Mouse (Mus musculus) intestine, postnatal 0 days (tissue): ENCODE measurements around the gene Rassf7. TPM values are rescaled to one million over a fixed set of nuclear protein-coding genes. Genes with fewer than 3 reads are reported as not detected.

Source experiments
- ATAC-seq: fragments of 200-750 bp; cut with Nextera tagmentation; 2 replicates; pipeline ENCODE4 v1.8.0; 2017; ENCODE audit warnings: mild to moderate bottlenecking, moderate TSS enrichment, moderate library complexity
- H3K27ac ChIP-seq: fragments of 300-500 bp; sonication (generic); 2 replicates; pipeline ENCODE4 v1.5.1; 2014; ENCODE audit warnings: mild to moderate bottlenecking, low read depth, low read length, moderate library complexity
- H3K27me3 ChIP-seq: fragments of 300-500 bp; sonication (generic); replicated peaks from 2 replicates; pipeline ENCODE4 v1.6.1; 2014; ENCODE audit warnings: low read length, mixed read lengths; ENCODE audit not compliant: control insufficient read depth, insufficient read depth
- H3K36me3 ChIP-seq: fragments of 300-500 bp; sonication (generic); 2 replicates; pipeline ENCODE4 v1.6.1; 2014; ENCODE audit warnings: mild to moderate bottlenecking, moderate library complexity; ENCODE audit not compliant: control insufficient read depth, insufficient read depth
- H3K4me1 ChIP-seq: fragments of 300-500 bp; sonication (generic); replicated peaks from 2 replicates; pipeline ENCODE4 v1.6.1; 2014; ENCODE audit warnings: antibody characterized with exemption, low read length, mixed read lengths; ENCODE audit not compliant: control insufficient read depth, insufficient read depth
- H3K4me2 ChIP-seq: fragments of 300-500 bp; sonication (generic); replicated peaks from 2 replicates; pipeline ENCODE4 v1.6.1; 2014; ENCODE audit warnings: low read depth, mild to moderate bottlenecking, moderate library complexity
- H3K4me3 ChIP-seq: fragments of 300-500 bp; sonication (generic); 2 replicates; pipeline ENCODE4 v1.5.1; 2014; ENCODE audit warnings: low read depth, low read length
- H3K9ac ChIP-seq: fragments of 300-500 bp; sonication (generic); 2 replicates; pipeline ENCODE4 v1.6.1; 2014; ENCODE audit warnings: mild to moderate bottlenecking, low read depth, low read length
- H3K9me3 ChIP-seq: fragments of 300-500 bp; sonication (generic); 2 replicates; pipeline ENCODE4 v1.6.1; 2016; ENCODE audit warnings: mixed run types; ENCODE audit not compliant: control insufficient read depth
- CTCF ChIP-seq: sonication (generic); IDR thresholded peaks from 2 replicates; pipeline ENCODE4 v1.5.1; 2016; ENCODE audit warnings: low read depth, mild to moderate bottlenecking, control low read depth, antibody characterized with exemption, moderate library complexity
- WGBS: fragments of 180-500 bp; shearing (Covaris S2); extraction: QIAGEN DNeasy Blood & Tissue Kit; methylation state at CpG from one replicate; pipeline ENCODE4 v1.1.7; 2014; 5-methylcytosine and 5-hydroxymethylcytosine counted together
- polyA plus RNA-seq: library from polyadenylated mRNA; unstranded; fragments of >200 nt; fragmentation: Nextera tagmentation; extraction: Ambion mirVana; gene quantifications from 2 replicates; pipeline ENCODE4 v1.2.1, GENCODE M21; 2015

Rassf7 gene
- polyA plus RNA-seq, 1 experiment from 2014 or later = 47.6 TPM

- no peaks in the 10 kb centered on the region for H3K9me3 ChIP-seq
- peaks cover 12% of the 10 kb centered on the region; the same call in 1 of the 2 replicates for H3K36me3 ChIP-seq
- H3K4me3 ChIP-seq = no peak overlapping the region
- H3K9ac ChIP-seq = no peak overlapping the region
- H3K27me3 ChIP-seq = no peaks in the 10 kb centered on the region
- H3K27ac ChIP-seq = no peak overlapping the region
- peaks cover 26% of the 10 kb centered on the region for H3K4me1 ChIP-seq
- no peak for TF ChIP-seq CTCF
- WGBS = 47% methylated on average over 3 of the region's 3 CpGs
- ATAC-seq = no peak
- H3K4me2 ChIP-seq = peak overlapping the region; percentile 95
Measured at GRCm38 (mm10) chr7:141218141-141218540, 2.5 kb downstream of the Rassf7 start.

GRCm38 (mm10) chr7:141218557-141219133 is 3.0 kb downstream of the Rassf7 start:
- peaks cover 25% of the 10 kb centered on the region for H3K4me1 ChIP-seq
- 63% methylated on average over 5 of the region's 5 CpGs for WGBS
- H3K4me2 ChIP-seq = peak overlapping the region; percentile 95
- no peaks in the 10 kb centered on the region for H3K9me3 ChIP-seq
- no peak overlapping the region for H3K9ac ChIP-seq
- no peak overlapping the region for H3K4me3 ChIP-seq
- peaks cover 12% of the 10 kb centered on the region; the same call in 1 of the 2 replicates for H3K36me3 ChIP-seq
- no peak overlapping the region for H3K27ac ChIP-seq
- ATAC-seq = no peak
- H3K27me3 ChIP-seq = no peaks in the 10 kb centered on the region
- TF ChIP-seq CTCF = no peak

- Histone ChIP-seq H3K27me3 (no peaks in the 10 kb centered on the region), H3K9ac (0 out of 2 replicates have a peak overlapping the region, but pooled peaks have one; percentile 18), H3K27ac (peak overlapping the region; percentile 35; the same call in 1 of the 2 replicates), H3K9me3 (no peaks in the 10 kb centered on the region), H3K4me2 (no peak overlapping the region), H3K36me3 (peaks cover 12% of the 10 kb centered on the region; the same call in 1 of the 2 replicates), H3K4me1 (peaks cover 25% of the 10 kb centered on the region), H3K4me3 (no peak overlapping the region)
- no peak for ATAC-seq
- 37% methylated on average over 1 of the region's 1 CpGs for WGBS
- TF ChIP-seq CTCF = no peak
Measured at GRCm38 (mm10) chr7:141219558-141220099, 4.0 kb downstream of the Rassf7 start.

- 66% methylated on average over 1 of the region's 1 CpGs for WGBS
- Histone ChIP-seq H3K36me3 (peaks cover 12% of the 10 kb centered on the region; the same call in 1 of the 2 replicates), H3K27ac (no peak overlapping the region), H3K4me3 (no peak overlapping the region), H3K4me1 (peaks cover 25% of the 10 kb centered on the region), H3K9ac (no peak overlapping the region), H3K4me2 (peak overlapping the region; percentile 94), H3K27me3 (no peaks in the 10 kb centered on the region), H3K9me3 (no peaks in the 10 kb centered on the region)
- TF ChIP-seq CTCF = no peak
- ATAC-seq = no peak
Measured at GRCm38 (mm10) chr7:141220377-141220776, 4.7 kb downstream of the Rassf7 start.

GRCm38 (mm10) chr7:141221249-141222125 is 5.8 kb downstream of the Rassf7 start:
- peak; percentile 62 for TF ChIP-seq CTCF
- WGBS = 3% methylated on average over 44 of the region's 44 CpGs

GRCm38 (mm10) chr7:141222126-141222467 is 6.4 kb downstream of the Rassf7 start:
- H3K4me1 ChIP-seq = peaks cover 21% of the 10 kb centered on the region
- 5% methylated on average over 8 of the region's 8 CpGs for WGBS

More at GRCm38 (mm10) chr7:141221249-141222125, 5.8 kb downstream of the Rassf7 start:
- Histone ChIP-seq H3K27ac (peak overlapping the region; percentile 37), H3K9ac (peak overlapping the region; percentile 62), H3K27me3 (no peaks in the 10 kb centered on the region), H3K36me3 (peaks cover 12% of the 10 kb centered on the region; the same call in 1 of the 2 replicates), H3K4me1 (peaks cover 25% of the 10 kb centered on the region), H3K4me3 (peak overlapping the region; percentile 53), H3K9me3 (no peaks in the 10 kb centered on the region), H3K4me2 (peak overlapping the region; percentile 94)
- peak; percentile 96 for ATAC-seq

More at GRCm38 (mm10) chr7:141222126-141222467, 6.4 kb downstream of the Rassf7 start:
- Histone ChIP-seq H3K9ac (no peak overlapping the region), H3K27me3 (no peaks in the 10 kb centered on the region), H3K4me2 (peak overlapping the region; percentile 94), H3K4me3 (peak overlapping the region; percentile 53; the same call in 1 of the 2 replicates), H3K36me3 (peaks cover 8% of the 10 kb centered on the region; the same call in 1 of the 2 replicates), H3K27ac (peak overlapping the region; percentile 37), H3K9me3 (no peaks in the 10 kb centered on the region)
- ATAC-seq = no peak
- TF ChIP-seq CTCF = no peak
